Mouse (Mus musculus) forebrain, embryonic 16.5 days (tissue): ENCODE measurements at regions not wholly inside any gene's neighbourhood (a gene's known extent, or its start where the extent isn't known, plus 50 kb on each side); places are given as distances from the start of the nearest gene placed in this dataset.
"Not testable (repeated sequence)": the region's sequence is repeated elsewhere in the genome, so short reads cannot be mapped to it uniquely, and the experiment has no call there.

Experiments used
- ATAC-seq: fragments of 200-750 bp; cut with Nextera tagmentation; 2 replicates; pipeline ENCODE4 v1.8.0; 2017; ENCODE audit warnings: mild to moderate bottlenecking, moderate library complexity
- H3K27ac ChIP-seq: fragments of 300-500 bp; sonication (generic); 2 replicates; pipeline ENCODE4 v1.5.1; 2014; ENCODE audit warnings: low read length, control low read depth
- H3K27me3 ChIP-seq: fragments of 300-500 bp; sonication (generic); replicated peaks from 2 replicates; pipeline ENCODE4 v1.6.1; 2014; ENCODE audit warnings: low read length; ENCODE audit not compliant: control insufficient read depth, insufficient read depth
- H3K36me3 ChIP-seq: fragments of 300-500 bp; sonication (generic); 2 replicates; pipeline ENCODE4 v1.6.1; 2014; ENCODE audit not compliant: control insufficient read depth, insufficient read depth
- H3K4me1 ChIP-seq: fragments of 300-500 bp; sonication (generic); replicated peaks from 2 replicates; pipeline ENCODE4 v1.6.1; 2014; ENCODE audit warnings: low read length; ENCODE audit not compliant: control insufficient read depth, insufficient read depth
- H3K4me2 ChIP-seq: fragments of 300-500 bp; sonication (generic); 2 replicates; pipeline ENCODE4 v1.6.1; 2014; ENCODE audit warnings: mild to moderate bottlenecking, low read length, control low read depth
- H3K4me3 ChIP-seq: fragments of 300-500 bp; sonication (generic); replicated peaks from 2 replicates; pipeline ENCODE4 v1.5.1; 2014; ENCODE audit warnings: mild to moderate bottlenecking, low read length, control low read depth
- H3K9ac ChIP-seq: fragments of 300-500 bp; sonication (generic); replicated peaks from 2 replicates; pipeline ENCODE4 v1.6.1; 2014; ENCODE audit warnings: low read depth, low read length, control low read depth
- H3K9me3 ChIP-seq: fragments of 300-500 bp; sonication (generic); 2 replicates; pipeline ENCODE4 v1.6.1; 2016; ENCODE audit warnings: low read length; ENCODE audit not compliant: control insufficient read depth
- WGBS: fragments of 180-500 bp; shearing (Covaris S2); extraction: QIAGEN DNeasy Blood & Tissue Kit; methylation state at CpG from one replicate; pipeline ENCODE4 v1.1.7; 2014; 5-methylcytosine and 5-hydroxymethylcytosine counted together

GRCm38 (mm10) chr14:17522696-17523095, 137.4 kb upstream of the Thrb start:
- Histone ChIP-seq H3K9ac (no peak overlapping the region), H3K9me3 (no peaks in the 10 kb centered on the region), H3K4me2 (no peak overlapping the region), H3K4me1 (no peaks in the 10 kb centered on the region), H3K36me3 (no peaks in the 10 kb centered on the region), H3K27ac (no peak overlapping the region), H3K4me3 (no peak overlapping the region), H3K27me3 (no peaks in the 10 kb centered on the region)
- 84% methylated on average over 3 of the region's 3 CpGs for WGBS
- no peak for ATAC-seq

GRCm38 (mm10) chr14:17523916-17524315, 136.1 kb upstream of the Thrb start:
- no peak overlapping the region for H3K4me2 ChIP-seq
- no peaks in the 10 kb centered on the region for H3K4me1 ChIP-seq
- no peak overlapping the region for H3K9ac ChIP-seq
- H3K27ac ChIP-seq, result no peak overlapping the region
- no peak for ATAC-seq
- no peaks in the 10 kb centered on the region for H3K27me3 ChIP-seq
- WGBS, result 91% methylated on average over 4 of the region's 4 CpGs
- H3K36me3 ChIP-seq, result no peaks in the 10 kb centered on the region
- no peaks in the 10 kb centered on the region for H3K9me3 ChIP-seq
- no peak overlapping the region for H3K4me3 ChIP-seq

- no peak overlapping the region for H3K4me2 ChIP-seq
- H3K9ac ChIP-seq, result no peak overlapping the region
- ATAC-seq, result no peak
- H3K9me3 ChIP-seq, result no peaks in the 10 kb centered on the region
- H3K27ac ChIP-seq, result no peak overlapping the region
- no peak overlapping the region for H3K4me3 ChIP-seq
- no peaks in the 10 kb centered on the region for H3K36me3 ChIP-seq
- H3K4me1 ChIP-seq, result no peaks in the 10 kb centered on the region
- no peaks in the 10 kb centered on the region for H3K27me3 ChIP-seq
- 90% methylated on average over 1 of the region's 1 CpGs for WGBS
Observed at GRCm38 (mm10) chr14:17539322-17539721, 120.7 kb upstream of the Thrb start.

- Histone ChIP-seq H3K9ac (no peak overlapping the region), H3K4me3 (no peak overlapping the region), H3K4me1 (no peaks in the 10 kb centered on the region), H3K36me3 (no peaks in the 10 kb centered on the region), H3K27ac (no peak overlapping the region), H3K9me3 (no peaks in the 10 kb centered on the region), H3K27me3 (no peaks in the 10 kb centered on the region), H3K4me2 (no peak overlapping the region)
- peak; percentile 31; the same call in 1 of the 2 replicates for ATAC-seq
- WGBS, result 94% methylated on average over 1 of the region's 1 CpGs
Observed at GRCm38 (mm10) chr14:17556458-17556857, 103.6 kb upstream of the Thrb start.

GRCm38 (mm10) chr14:17560001-17560400, 100.1 kb upstream of the Thrb start:
- not testable (repeated sequence) for H3K9ac ChIP-seq, H3K27me3 ChIP-seq, H3K4me2 ChIP-seq, ATAC-seq, H3K4me3 ChIP-seq, H3K27ac ChIP-seq, H3K36me3 ChIP-seq, H3K4me1 ChIP-seq, H3K9me3 ChIP-seq
- 46% methylated on average over 3 of the region's 3 CpGs for WGBS

GRCm38 (mm10) chr14:17567927-17568326, 92.1 kb upstream of the Thrb start:
- Histone ChIP-seq H3K4me1 (peaks cover 4% of the 10 kb centered on the region; the same call in 1 of the 2 replicates), H3K4me3 (no peak overlapping the region), H3K27me3 (no peaks in the 10 kb centered on the region), H3K9me3 (no peaks in the 10 kb centered on the region), H3K36me3 (no peaks in the 10 kb centered on the region), H3K9ac (no peak overlapping the region), H3K4me2 (no peak overlapping the region), H3K27ac (no peak overlapping the region)
- peak; percentile 85 for ATAC-seq
- WGBS, result 52% methylated on average over 1 of the region's 1 CpGs

- ATAC-seq, result no peak
- no peaks in the 10 kb centered on the region for H3K9me3 ChIP-seq
- no peak overlapping the region for H3K9ac ChIP-seq
- no peak overlapping the region for H3K27ac ChIP-seq
- WGBS, result 58% methylated on average over 2 of the region's 2 CpGs
- no peaks in the 10 kb centered on the region for H3K36me3 ChIP-seq
- no peak overlapping the region for H3K4me3 ChIP-seq
- H3K4me2 ChIP-seq, result no peak overlapping the region
- H3K4me1 ChIP-seq, result peaks cover 4% of the 10 kb centered on the region; the same call in 1 of the 2 replicates
- no peaks in the 10 kb centered on the region for H3K27me3 ChIP-seq
Observed at GRCm38 (mm10) chr14:17569087-17569636, 90.9 kb upstream of the Thrb start.

- ATAC-seq, result no peak
- H3K4me1 ChIP-seq, result no peaks in the 10 kb centered on the region
- WGBS, result 67% methylated on average over 1 of the region's 1 CpGs
- H3K4me2 ChIP-seq, result no peak overlapping the region
- no peak overlapping the region for H3K4me3 ChIP-seq
- no peaks in the 10 kb centered on the region for H3K9me3 ChIP-seq
- H3K27me3 ChIP-seq, result no peaks in the 10 kb centered on the region
- no peak overlapping the region for H3K27ac ChIP-seq
- H3K36me3 ChIP-seq, result no peaks in the 10 kb centered on the region
- H3K9ac ChIP-seq, result no peak overlapping the region
Observed at GRCm38 (mm10) chr14:17578776-17579175, 81.3 kb upstream of the Thrb start.

GRCm38 (mm10) chr14:17589595-17589994, 70.5 kb upstream of the Thrb start:
- 0 out of 2 replicates have a peak, but pooled peaks cover 2% of the 10 kb centered on the region for H3K4me1 ChIP-seq
- H3K4me3 ChIP-seq, result no peak overlapping the region
- H3K9me3 ChIP-seq, result no peaks in the 10 kb centered on the region
- H3K27me3 ChIP-seq, result no peaks in the 10 kb centered on the region
- no peak overlapping the region for H3K4me2 ChIP-seq
- H3K9ac ChIP-seq, result no peak overlapping the region
- ATAC-seq, result no peak
- H3K36me3 ChIP-seq, result no peaks in the 10 kb centered on the region
- no peak overlapping the region for H3K27ac ChIP-seq

- H3K9ac ChIP-seq, result no peak overlapping the region
- no peaks in the 10 kb centered on the region for H3K27me3 ChIP-seq
- no peaks in the 10 kb centered on the region for H3K9me3 ChIP-seq
- no peaks in the 10 kb centered on the region for H3K36me3 ChIP-seq
- WGBS, result 76% methylated on average over 5 of the region's 5 CpGs
- no peak for ATAC-seq
- no peaks in the 10 kb centered on the region for H3K4me1 ChIP-seq
- no peak overlapping the region for H3K4me2 ChIP-seq
- H3K27ac ChIP-seq, result no peak overlapping the region
- no peak overlapping the region for H3K4me3 ChIP-seq
Observed at GRCm38 (mm10) chr14:17599553-17599952, 60.5 kb upstream of the Thrb start.
